Mouse (Mus musculus): ENCODE data around the gene Mvb12b.

The Mvb12b gene

GRCm38 (mm10) chr2:33774884-33775283 lies 112.9 kb downstream of the Mvb12b start:
- no peak for DNase-seq

- no peak for DNase-seq
These were observed 113.6 kb downstream of the Mvb12b start for GRCm38 (mm10) chr2:33774106-33774505.

GRCm38 (mm10) chr2:33772439-33772838 lies 115.3 kb downstream of the Mvb12b start:
- peak in 1 of 2 experiments; percentile 43 for DNase-seq

- DNase-seq, result no peak
These were observed 116.4 kb downstream of the Mvb12b start for GRCm38 (mm10) chr2:33771388-33771787.

GRCm38 (mm10) chr2:33770526-33771130 lies 117.1 kb downstream of the Mvb12b start:
- no peak for DNase-seq

- no peak for DNase-seq
These were observed 123.3 kb downstream of the Mvb12b start for GRCm38 (mm10) chr2:33764476-33764875.

GRCm38 (mm10) chr2:33762210-33762609 lies 125.5 kb downstream of the Mvb12b start:
- no peak for DNase-seq

- peak in 1 of 2 experiments; percentile 52 for DNase-seq
These were observed 127.2 kb downstream of the Mvb12b start for GRCm38 (mm10) chr2:33760571-33760991.

GRCm38 (mm10) chr2:33759447-33759846 lies 128.3 kb downstream of the Mvb12b start:
- DNase-seq, result no peak

GRCm38 (mm10) chr2:33755633-33756020 lies 132.1 kb downstream of the Mvb12b start:
- no peak for DNase-seq

- DNase-seq, result peak in 1 of 2 experiments; percentile 33
These were observed 132.6 kb downstream of the Mvb12b start for GRCm38 (mm10) chr2:33754980-33755632.

- no peak for DNase-seq
These were observed 133.5 kb downstream of the Mvb12b start for GRCm38 (mm10) chr2:33754317-33754633.

GRCm38 (mm10) chr2:33753630-33754316 lies 134.0 kb downstream of the Mvb12b start:
- peak; percentile 84 to 91 for DNase-seq

- DNase-seq, result peak; percentile 65 to 78
These were observed 137.1 kb downstream of the Mvb12b start for GRCm38 (mm10) chr2:33750611-33751010.

- peak; percentile 80 to 88 for DNase-seq
These were observed 141.3 kb downstream of the Mvb12b start for GRCm38 (mm10) chr2:33746471-33746870.

GRCm38 (mm10) chr2:33745724-33746123 lies 142.0 kb downstream of the Mvb12b start:
- no peak for DNase-seq

- peak in 1 of 2 experiments; percentile 42 for DNase-seq
These were observed 150.6 kb downstream of the Mvb12b start for GRCm38 (mm10) chr2:33737128-33737527.

GRCm38 (mm10) chr2:33736722-33737121 lies 151.0 kb downstream of the Mvb12b start:
- DNase-seq, result peak; percentile 80 to 85

- peak; percentile 87 to 93 for DNase-seq
These were observed 152.8 kb downstream of the Mvb12b start for GRCm38 (mm10) chr2:33734781-33735485.

GRCm38 (mm10) chr2:33729701-33730100 lies 158.0 kb downstream of the Mvb12b start:
- no peak for DNase-seq

- no peak for DNase-seq
These were observed 160.5 kb downstream of the Mvb12b start for GRCm38 (mm10) chr2:33727199-33727598.

- DNase-seq, result peak; percentile 75 to 87
These were observed 167.3 kb downstream of the Mvb12b start for GRCm38 (mm10) chr2:33720380-33720898.
